Mouse (Mus musculus): ENCODE measurements at regions not wholly inside any gene's neighbourhood (a gene's known extent, or its start where the extent isn't known, plus 50 kb on each side); places are given as distances from the start of the nearest gene placed in this dataset.

- TF ChIP-seq CTCF (IDR thresholded peaks at IDR 0.05; ENCODE audit: insufficient read depth, low read length) (no peak), POLR2A (IDR thresholded peaks at IDR 0.05; ENCODE audit: borderline replicate concordance, extremely low read depth, low read depth, low read length) (no peak)
Observed at GRCm38 (mm10) chr4:81914971-81915370, 472.4 kb upstream of the Mpdz start.
